Mouse (Mus musculus) gastrocnemius, postnatal 14 days (tissue): Measurements from ENCODE around the gene Tor4a. TPM values are rescaled to one million over a fixed set of nuclear protein-coding genes. Genes with fewer than 3 reads are reported as not detected.

Source experiments
- DNase-seq: peaks from one replicate; pipeline ENCODE4 v3.0.0; 2021; ENCODE audit warnings: mixed read lengths
- intact Hi-C: fragments of 180-260 bp; cut with DNase I; formaldehyde crosslinking; loops from one replicate; pipeline ENCODE4 v1.15.1; 2025; ENCODE audit warnings: low total_unique reads
- total RNA-seq, 2 experiments: library from RNA; stranded (reverse); gene quantifications; 2 replicates each; pipeline ENCODE4 v1.2.3; 2021

The Tor4a gene
- total RNA-seq, 2 experiments from 2014 or later: 1.9 TPM

GRCm38 (mm10) chr2:25227406-25227805 lies 30.7 kb upstream of the Tor4a start:
- no peak for DNase-seq
- intact Hi-C loops: no loop called here

DNA sequence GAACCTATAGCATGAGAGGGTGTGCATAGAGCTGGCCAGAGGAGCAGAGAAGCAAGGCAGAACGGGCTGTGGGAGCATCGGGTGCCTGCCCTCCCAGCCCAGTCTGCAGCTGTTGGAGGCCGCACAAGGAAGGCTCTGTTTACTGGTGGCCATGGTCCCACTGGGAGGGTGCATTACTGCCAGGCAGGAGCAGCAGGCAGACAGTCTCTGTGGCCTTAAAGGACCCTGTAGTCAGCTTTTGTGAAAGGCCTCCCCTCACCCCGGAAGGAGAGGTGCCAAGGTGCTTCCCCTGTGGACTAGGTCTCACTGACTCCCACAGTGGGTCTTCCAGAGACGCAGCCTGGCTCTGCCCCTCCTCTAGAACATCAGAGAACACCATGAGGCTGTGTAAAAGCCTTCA lies 30.2 kb upstream of the Tor4a start:
- intact Hi-C loops: no loop called here
- DNase-seq: peak; percentile 79

GRCm38 (mm10) chr2:25225811-25226379 lies 29.2 kb upstream of the Tor4a start:
- intact Hi-C loops: no loop called here
- no peak for DNase-seq

- intact Hi-C loops: no loop called here
- DNase-seq: peak; percentile 98
These were observed 28.4 kb upstream of the Tor4a start for GRCm38 (mm10) chr2:25224766-25225752.

DNA sequence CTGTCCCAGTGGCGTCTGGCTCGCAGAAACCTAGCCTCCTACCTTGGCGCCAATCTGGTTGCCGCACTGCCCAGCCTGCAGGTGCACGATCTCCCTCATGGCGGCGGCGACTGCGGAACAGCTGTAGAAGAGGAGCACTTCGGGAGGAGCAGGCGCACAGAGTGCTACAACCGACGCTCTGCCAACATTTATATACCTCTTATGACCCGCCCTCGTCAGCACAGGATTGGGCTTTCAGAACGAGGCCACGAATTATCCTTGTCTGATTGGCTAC lies 27.7 kb upstream of the Tor4a start, which contains the start of gene Tubb4b:
Gene Tubb4b (minus strand): TSS at position 211 of the 274 bp plus-strand sequence.
- no peak for DNase-seq
- intact Hi-C loops: no loop called here

GRCm38 (mm10) chr2:25223681-25224491 lies 27.2 kb upstream of the Tor4a start:
- peak; percentile 84 for DNase-seq
- intact Hi-C loops: no loop called here

DNA sequence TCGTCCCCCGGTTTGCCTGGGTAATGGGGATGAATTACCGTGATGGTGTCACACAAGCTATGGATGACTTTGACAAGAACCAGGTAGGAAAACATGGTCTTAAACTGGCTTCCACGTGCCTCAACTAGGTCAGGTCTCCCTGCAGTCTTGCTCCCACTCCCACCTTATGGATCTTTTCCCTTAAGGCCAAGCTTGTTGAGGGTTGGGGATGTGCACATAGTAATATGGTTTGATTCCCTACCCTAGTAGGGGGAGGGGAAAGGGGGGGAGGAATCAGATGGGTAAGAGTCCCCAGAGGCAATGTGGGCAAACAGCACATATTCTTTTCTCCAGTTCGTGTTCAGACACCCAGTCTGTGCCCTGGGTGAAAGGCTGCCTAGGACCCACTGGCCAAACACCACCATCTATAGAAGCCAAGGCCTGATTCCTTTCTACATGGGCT lies 24.7 kb upstream of the Tor4a start:
- intact Hi-C loops: no loop called here
- DNase-seq: no peak

DNA sequence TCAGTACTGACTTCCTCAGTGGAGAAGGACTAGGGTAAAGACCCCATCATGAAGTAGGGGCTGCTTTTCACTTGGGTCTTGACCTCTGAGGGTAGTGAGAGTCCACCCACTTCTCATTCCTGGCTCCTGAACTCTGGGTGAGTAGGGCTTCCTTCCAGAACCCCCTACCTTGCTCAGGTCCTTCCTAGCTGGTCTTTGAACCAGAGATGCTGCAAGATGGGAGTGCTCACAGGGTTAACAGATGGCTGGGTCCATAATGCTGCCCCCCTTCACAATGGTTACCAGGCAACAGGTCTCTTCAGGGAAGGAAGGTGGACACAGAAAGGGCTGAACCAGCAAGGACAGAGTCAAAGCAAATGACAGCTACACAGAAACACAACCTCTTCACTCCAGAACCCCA lies 21.8 kb upstream of the Tor4a start, which contains the start of gene Fam166a:
Gene Fam166a (plus strand): TSS at position 301 of the 400 bp plus-strand sequence.
- intact Hi-C loops: no loop called here
- DNase-seq: no peak

GRCm38 (mm10) chr2:25217666-25218065 lies 21.0 kb upstream of the Tor4a start:
- DNase-seq: no peak
- intact Hi-C loops: no loop called here

GRCm38 (mm10) chr2:25214444-25214843 lies 17.8 kb upstream of the Tor4a start, which contains the start of gene Stpg3:
Gene Stpg3, minus strand, starts transcription at chr2:25214637.
- intact Hi-C loops: no loop called here
- no peak for DNase-seq

GRCm38 (mm10) chr2:25213266-25213865 lies 16.7 kb upstream of the Tor4a start:
- intact Hi-C loops: no loop called here
- no peak for DNase-seq

DNA sequence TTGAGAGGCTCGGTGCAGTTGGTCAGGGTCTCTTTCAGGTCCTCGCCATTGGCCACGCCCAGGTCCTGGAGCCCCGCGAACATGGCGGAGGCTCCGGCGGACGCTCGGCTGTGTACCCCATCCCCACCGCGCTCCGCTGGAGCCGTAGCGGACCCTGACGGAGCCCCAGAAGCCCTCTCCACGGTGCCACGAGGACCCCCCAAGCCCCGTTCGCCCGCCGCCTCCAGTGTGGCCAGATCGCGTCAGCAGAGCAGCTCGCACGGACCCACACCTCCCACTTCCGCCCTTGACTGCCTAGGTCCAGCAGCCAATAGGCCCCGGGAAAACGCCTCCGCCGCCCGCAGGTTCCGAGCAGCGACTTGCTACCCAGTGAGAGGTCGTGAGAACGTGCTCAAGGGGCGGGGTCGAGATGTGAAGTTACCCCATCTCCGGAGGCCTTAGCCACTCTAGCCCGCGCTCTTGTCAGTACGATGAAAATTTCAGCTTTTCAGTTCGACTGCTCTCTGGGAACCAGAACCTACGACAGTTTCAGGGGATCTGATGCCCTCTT lies 14.5 kb upstream of the Tor4a start, which contains the start of gene Nelfb:
Gene Nelfb (minus strand): TSS at position 369 of the 550 bp plus-strand sequence.
- intact Hi-C loops: no loop called here

GRCm38 (mm10) chr2:25210686-25211085 lies 14.0 kb upstream of the Tor4a start:
- no peak for DNase-seq
- intact Hi-C loops: no loop called here

More for the DNA sequence above, 14.5 kb upstream of the Tor4a start, which contains the start of gene Nelfb:
- DNase-seq: peak; percentile 93

DNA sequence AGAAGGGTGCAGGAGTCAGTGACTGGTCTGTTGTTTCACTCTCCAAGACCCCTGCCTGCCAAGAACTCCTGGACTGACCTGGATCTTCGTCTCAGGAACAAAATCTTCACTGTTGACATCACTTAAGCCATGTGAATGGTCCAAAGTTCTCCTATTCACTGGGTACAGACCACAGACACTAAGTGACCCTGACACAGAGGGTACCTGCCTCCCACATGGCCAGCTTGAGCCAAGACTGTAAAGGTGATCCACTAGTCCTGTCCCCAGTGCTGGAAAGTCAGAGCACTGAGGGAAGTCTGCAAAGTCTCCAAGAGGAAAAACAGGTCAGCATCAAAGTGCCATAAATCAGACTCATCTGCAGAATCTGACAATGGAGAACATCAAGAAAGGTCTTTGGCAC lies 10.9 kb upstream of the Tor4a start:
- DNase-seq: no peak

DNA sequence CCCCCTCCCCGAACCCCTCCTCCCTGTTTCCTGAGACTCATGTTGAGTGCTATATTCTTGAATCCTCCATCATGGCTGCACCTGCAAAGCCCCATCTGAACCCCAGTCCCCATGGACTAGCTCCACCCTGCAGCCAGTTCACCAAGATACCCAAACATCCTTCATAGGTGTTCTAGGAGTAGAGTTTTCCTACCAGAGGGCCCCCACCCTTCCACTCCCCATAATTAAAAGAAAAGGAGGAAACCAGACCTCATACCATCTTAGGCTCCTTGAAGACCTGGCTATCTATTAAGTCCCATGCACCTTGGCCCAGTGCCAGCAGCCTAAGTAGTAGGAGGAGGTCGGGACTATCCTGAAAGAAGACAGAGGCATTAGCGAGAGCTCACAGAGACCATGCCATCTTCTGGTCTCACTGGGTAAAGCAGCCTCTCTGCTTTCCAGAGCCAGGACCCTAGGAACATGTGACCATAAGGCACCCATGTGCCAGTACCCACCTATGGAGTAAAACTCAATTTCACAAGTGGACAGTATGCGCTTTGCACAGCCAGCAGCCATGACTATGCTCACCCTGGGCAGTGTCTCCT lies 7.0 kb upstream of the Tor4a start:
- no peak for DNase-seq
- intact Hi-C loops: no loop called here

More for the DNA sequence above, 10.9 kb upstream of the Tor4a start:
- intact Hi-C loops: no loop called here

DNA sequence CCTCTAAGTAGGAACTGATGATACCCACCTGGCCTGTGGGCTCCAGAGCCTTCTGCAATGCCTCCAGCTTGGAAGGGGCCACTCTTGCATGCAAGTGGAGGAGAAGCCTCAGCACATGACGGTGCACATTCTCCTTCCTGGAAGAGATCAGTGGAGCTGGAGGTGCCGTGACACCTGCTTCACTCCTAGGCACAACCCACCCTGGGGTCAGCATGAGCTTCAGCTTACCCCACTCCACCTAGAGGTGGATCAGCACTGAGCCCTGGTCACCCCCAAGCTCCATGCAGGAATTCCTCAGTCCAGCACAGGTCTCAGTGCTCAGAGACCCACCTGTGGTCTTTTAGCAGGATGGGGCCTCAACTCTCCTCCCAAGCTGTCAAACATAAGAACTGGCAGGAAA lies 3.9 kb upstream of the Tor4a start:
- intact Hi-C loops: no loop called here
- no peak for DNase-seq

DNA sequence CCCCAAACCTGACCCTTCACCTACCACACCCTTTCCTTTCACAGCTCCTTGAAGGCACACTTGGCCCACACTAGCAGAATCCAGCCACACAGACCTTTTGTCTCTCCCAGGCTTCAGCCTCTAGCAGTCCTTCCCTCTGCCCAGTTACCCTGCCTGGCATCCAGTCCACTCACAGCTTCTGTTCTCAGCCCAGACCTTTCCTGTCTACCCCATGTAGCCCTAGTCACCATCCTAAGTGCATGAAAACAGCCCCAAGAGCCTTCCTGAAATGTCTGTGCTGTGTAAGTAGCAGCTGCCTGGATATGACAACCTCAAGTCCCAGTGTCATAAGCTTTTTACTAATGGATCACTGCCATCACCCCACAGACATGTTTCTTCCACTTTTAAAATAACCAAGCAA lies 1.3 kb upstream of the Tor4a start:
- intact Hi-C loops: loop anchor here (10.0 kb wide), 1 partner anchor 47 kb away; the partner anchor contains the start of genes AL732309.1, Cysrt1 and Rnf208
- DNase-seq: no peak

DNA sequence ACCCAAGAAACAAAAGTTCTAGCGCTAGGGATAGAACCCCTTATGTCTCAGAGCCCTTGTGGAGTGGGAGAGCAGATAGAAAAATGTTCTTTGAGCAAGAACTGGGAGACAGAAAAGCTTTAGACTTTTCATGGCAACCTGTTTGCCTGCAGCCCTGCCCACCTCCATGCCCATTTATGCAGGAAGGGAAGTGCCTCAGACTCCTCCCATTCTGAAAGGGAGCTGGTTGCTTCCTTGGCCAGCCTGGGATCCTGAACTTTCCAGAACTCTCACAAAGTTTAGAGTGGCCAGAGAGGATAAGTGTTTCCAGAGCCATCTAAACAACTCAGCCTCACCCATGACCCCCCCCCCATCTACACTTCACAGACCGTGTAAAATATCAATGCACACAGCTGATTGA lies 505 bp upstream of the Tor4a start:
- intact Hi-C loops: loop anchor here (10.0 kb wide), 1 partner anchor 48 kb away; the partner anchor contains the start of genes AL732309.1, Cysrt1 and Rnf208
- DNase-seq: no peak
